In genomic region chr2:72475423-72475796, GRCm38 (mm10) we compare ENCODE assay signal across 8 mouse cellular contexts. TPM values are rescaled to one million over a fixed set of nuclear protein-coding genes. Genes with fewer than 3 reads are reported as not detected.
DNase-seq lines count a peak whose midpoint lies in the region; ATAC-seq and TF ChIP-seq lines count a peak whose summit lies in the region.

No protein-coding gene starts in this region.

- no peak for TF ChIP-seq CTCF in liver, adult 2 months (IDR thresholded peaks at IDR 0.05; ENCODE audit: low read depth, low read length)

- intact Hi-C loops in left cerebral cortex, postnatal 14 days (cut with DNase I): loop anchor here (5.0 kb wide), 1 partner anchor 802 kb away; no protein-coding TSS in a partner anchor
- intact Hi-C loops in left cerebral cortex, postnatal 25 days (cut with DNase I): loop anchor here (5.0 kb wide), 1 partner anchor 802 kb away; no protein-coding TSS in a partner anchor

- H3K4me1 ChIP-seq in liver, adult 2 months (ENCODE audit: control insufficient read depth, insufficient read depth, low read length): peaks cover 5% of the 10 kb centered on the region
- H3K4me1 ChIP-seq in embryonic facial prominence, embryonic 12.5 days: peaks cover 20% of the 10 kb centered on the region
- peaks cover 30% of the 10 kb centered on the region for H3K4me1 ChIP-seq in intestine, embryonic 14.5 days (replicated peaks; ENCODE audit: control insufficient read depth, insufficient read depth, low read length)
- H3K4me1 ChIP-seq in neural tube, embryonic 12.5 days: peaks cover 31% of the 10 kb centered on the region

- no peaks in the 10 kb centered on the region for H3K36me3 ChIP-seq in liver, adult 2 months (ENCODE audit: control insufficient read depth, insufficient read depth, low read length)
- H3K36me3 ChIP-seq in embryonic facial prominence, embryonic 12.5 days: peaks cover 14% of the 10 kb centered on the region
- H3K36me3 ChIP-seq in intestine, embryonic 14.5 days (ENCODE audit: control insufficient read depth, insufficient read depth, low read length): peaks cover 17% of the 10 kb centered on the region
- H3K36me3 ChIP-seq in neural tube, embryonic 12.5 days: 0 out of 2 replicates have a peak, but pooled peaks cover 5% of the 10 kb centered on the region

- H3K4me2 ChIP-seq in embryonic facial prominence, embryonic 12.5 days (replicated peaks): peak overlapping the region; percentile 72
- H3K4me2 ChIP-seq in intestine, embryonic 14.5 days (ENCODE audit: low read length): peak overlapping the region; percentile 72
- H3K4me2 ChIP-seq in neural tube, embryonic 12.5 days (replicated peaks): peak overlapping the region; percentile 77

- H3K9me3 ChIP-seq in embryonic facial prominence, embryonic 12.5 days: no peaks in the 10 kb centered on the region
- no peaks in the 10 kb centered on the region for H3K9me3 ChIP-seq in intestine, embryonic 14.5 days (ENCODE audit: control insufficient read depth, low read length)
- no peaks in the 10 kb centered on the region for H3K9me3 ChIP-seq in neural tube, embryonic 12.5 days

- no peaks in the 10 kb centered on the region for H3K79me2 ChIP-seq in liver, adult 2 months (ENCODE audit: control insufficient read depth, insufficient read depth, low read length)

- WGBS in liver, adult 2 months: 3% methylated on average over 7 of the region's 7 CpGs
- WGBS in embryonic facial prominence, embryonic 12.5 days: 0% methylated on average over 7 of the region's 7 CpGs
- 0% methylated on average over 7 of the region's 7 CpGs for WGBS in intestine, embryonic 14.5 days
- under 1% methylated on average over 7 of the region's 7 CpGs for WGBS in neural tube, embryonic 12.5 days

- no peak overlapping the region for H3K9ac ChIP-seq in liver, adult 2 months (ENCODE audit: low read depth, low read length)
- H3K9ac ChIP-seq in embryonic facial prominence, embryonic 12.5 days: peak overlapping the region; percentile 82
- peak overlapping the region; percentile 94 for H3K9ac ChIP-seq in intestine, embryonic 14.5 days (ENCODE audit: low read length)
- H3K9ac ChIP-seq in neural tube, embryonic 12.5 days: peak overlapping the region; percentile 75

- H3K4me3 ChIP-seq in liver, adult 2 months (ENCODE audit: insufficient read depth, low read depth, low read length): peak overlapping the region; percentile 75; the same call in 1 of the 2 replicates
- peak overlapping the region; percentile 80 for H3K4me3 ChIP-seq in embryonic facial prominence, embryonic 12.5 days
- H3K4me3 ChIP-seq in intestine, embryonic 14.5 days (ENCODE audit: low read depth, low read length): peak overlapping the region; percentile 79
- peak overlapping the region; percentile 84 for H3K4me3 ChIP-seq in neural tube, embryonic 12.5 days

- no peak for DNase-seq in liver, adult 2 months (ENCODE audit: extremely low read depth, low read depth, low spot score)
- no peak for DNase-seq in liver
- no peak for DNase-seq in intestine, embryonic 14.5 days (ENCODE audit: low spot score)
- no peak for DNase-seq in layer of hippocampus, postnatal 14 days (ENCODE audit: low spot score in 2 of 2)
- no peak for DNase-seq in left cerebral cortex, postnatal 14 days (ENCODE audit: low spot score in 2 of 2)
- no peak for DNase-seq in left cerebral cortex, postnatal 25 days (ENCODE audit: low spot score in 2 of 2)

- H3K27ac ChIP-seq in liver, adult 2 months (replicated peaks; ENCODE audit: insufficient read depth, low read depth, low read length): no peak overlapping the region
- H3K27ac ChIP-seq in embryonic facial prominence, embryonic 12.5 days: peak overlapping the region; percentile 90
- peak overlapping the region; percentile 99 for H3K27ac ChIP-seq in intestine, embryonic 14.5 days (ENCODE audit: low read depth)
- H3K27ac ChIP-seq in neural tube, embryonic 12.5 days: no peak overlapping the region

- no peak for ATAC-seq in embryonic facial prominence, embryonic 12.5 days (ENCODE audit: insufficient number of reproducible peaks, insufficient read depth, low FRiP score, low TSS enrichment)
- no peak for ATAC-seq in intestine, embryonic 14.5 days (replicated peaks; ENCODE audit: low FRiP score, low TSS enrichment, low read depth)
- no peak for ATAC-seq in neural tube, embryonic 12.5 days (ENCODE audit: low FRiP score, low read depth)

- H3K27me3 ChIP-seq in liver, adult 2 months (ENCODE audit: control insufficient read depth, insufficient read depth, low read length): no peaks in the 10 kb centered on the region
- H3K27me3 ChIP-seq in embryonic facial prominence, embryonic 12.5 days: no peaks in the 10 kb centered on the region
- no peaks in the 10 kb centered on the region for H3K27me3 ChIP-seq in intestine, embryonic 14.5 days (replicated peaks; ENCODE audit: control insufficient read depth, insufficient read depth, low read length)
- H3K27me3 ChIP-seq in neural tube, embryonic 12.5 days (replicated peaks): 0 out of 2 replicates have a peak, but pooled peaks cover 5% of the 10 kb centered on the region

- no peak for TF ChIP-seq POLR2A in liver, adult 2 months (IDR thresholded peaks at IDR 0.05; ENCODE audit: extremely low read depth, insufficient read depth, low read length)

RNA-seq across cellular contexts. Expression of gene Cdca7, which starts 0.5 kb away (rescaled TPM):
- total RNA-seq in liver, adult 2 months (2014; rRNA removed): 2.3 and 2.8 TPM in 2 replicates
- polyA plus RNA-seq in liver, adult 2 months (2012; rRNA removed): 2.0 and 2.2 TPM in 2 replicates
- polyA plus RNA-seq in embryonic facial prominence, embryonic 12.5 days (2016; fragmentation: Nextera tagmentation; extraction: Ambion mirVana): 179 and 184 TPM in 2 replicates
- polyA plus RNA-seq in intestine, embryonic 14.5 days (2014; fragmentation: Nextera tagmentation; extraction: Ambion mirVana): 162 and 181 TPM in 2 replicates
- 102 and 109 TPM in 2 replicates for polyA plus RNA-seq in neural tube, embryonic 12.5 days (2016; fragmentation: Nextera tagmentation; extraction: Ambion mirVana)
- total RNA-seq in layer of hippocampus, postnatal 14 days (2021): 1 to 10 TPM; 5.2 to 6.7 TPM
- total RNA-seq in left cerebral cortex, postnatal 14 days (2021): 1 to 10 TPM; 5.4 to 6.1 TPM
- total RNA-seq in left cerebral cortex, postnatal 25 days (2021): 1 to 10 TPM; 3.4 to 5.0 TPM

Comparison
In these comparisons a context has a peak if more than half of its experiments do, and no peak if none do; other contexts are left out.
1. H3K27ac ChIP-seq: peak in embryonic facial prominence, embryonic 12.5 days (single experiment) and intestine, embryonic 14.5 days (single experiment); none in liver, adult 2 months (single experiment) and neural tube, embryonic 12.5 days (single experiment).
2. Peak in every context shown above with its lines, with median percentiles within 50 percentile points of each other: H3K4me3 ChIP-seq and H3K4me2 ChIP-seq.